Comparison of ENCODE assay signal across 8 mouse cellular contexts in the genomic region with DNA sequence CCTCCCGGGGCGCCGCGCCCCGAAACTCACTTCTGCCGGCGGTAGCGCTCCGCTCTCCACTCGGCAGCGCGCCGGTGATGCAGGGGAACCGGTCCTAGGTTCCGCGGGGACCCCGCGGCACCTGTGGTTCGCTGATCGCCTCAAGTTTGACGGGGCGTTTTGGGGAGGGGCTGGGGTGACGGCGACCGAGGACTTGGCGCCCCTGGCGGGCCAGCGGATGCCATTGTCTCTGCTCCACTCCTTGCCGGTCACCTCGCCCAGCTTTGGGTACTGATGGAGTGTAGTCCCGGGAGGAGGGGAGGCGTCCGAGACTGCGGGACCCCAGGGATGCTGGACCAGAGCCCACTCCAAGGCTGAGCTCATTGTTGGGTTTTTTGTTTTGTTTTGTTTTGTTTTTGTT. TPM values are rescaled to one million over a fixed set of nuclear protein-coding genes. Genes with fewer than 3 reads are reported as not detected.
DNase-seq lines count a peak whose midpoint lies in the region; ATAC-seq and TF ChIP-seq lines count a peak whose summit lies in the region.

No protein-coding gene starts in this region.

- H3K9me3 ChIP-seq in intestine, embryonic 14.5 days (ENCODE audit: control insufficient read depth, low read length), result no peaks in the 10 kb centered on the region
- H3K9me3 ChIP-seq in limb, embryonic 15.5 days, result no peaks in the 10 kb centered on the region
- H3K9me3 ChIP-seq in midbrain, embryonic 14.5 days (ENCODE audit: control insufficient read depth, low read length), result no peaks in the 10 kb centered on the region

- TF ChIP-seq CTCF in gastrocnemius, adult 2 months (IDR thresholded peaks at IDR 0.05), result peak; percentile 18

- H3K4me1 ChIP-seq in intestine, embryonic 14.5 days (replicated peaks; ENCODE audit: control insufficient read depth, insufficient read depth, low read length), result 0 out of 2 replicates have a peak, but pooled peaks cover 3% of the 10 kb centered on the region
- H3K4me1 ChIP-seq in limb, embryonic 15.5 days, result no peaks in the 10 kb centered on the region
- H3K4me1 ChIP-seq in midbrain, embryonic 14.5 days (ENCODE audit: control insufficient read depth, insufficient read depth, low read length), result no peaks in the 10 kb centered on the region

- peak; percentile 15 for DNase-seq in right cerebral cortex, postnatal 14 days
- DNase-seq in right cerebral cortex, postnatal 25 days, result no peak
- DNase-seq in cerebellum, adult 9-10 months, result peak; percentile 58
- no peak for DNase-seq in gastrocnemius, adult 2 months
- no peak for DNase-seq in intestine, embryonic 14.5 days (ENCODE audit: low spot score)
- DNase-seq in midbrain, embryonic 14.5 days, result peak; percentile 60
- peak; percentile 58 for DNase-seq in testis, postnatal 10 days (ENCODE audit: low spot score)

- peak overlapping the region; percentile 88 for H3K27ac ChIP-seq in gastrocnemius, adult 2 months
- peak overlapping the region; percentile 70 for H3K27ac ChIP-seq in intestine, embryonic 14.5 days (ENCODE audit: low read depth)
- H3K27ac ChIP-seq in limb, embryonic 15.5 days, result peak overlapping the region; percentile 80
- peak overlapping the region; percentile 86 for H3K27ac ChIP-seq in midbrain, embryonic 14.5 days (replicated peaks; ENCODE audit: low read depth, low read length)

- WGBS in intestine, embryonic 14.5 days, result 6% methylated on average over 15 of the region's 34 CpGs
- WGBS in limb, embryonic 15.5 days, result 28% methylated on average over 32 of the region's 34 CpGs
- WGBS in midbrain, embryonic 14.5 days, result 15% methylated on average over 34 of the region's 34 CpGs

- peak; percentile 40 for ATAC-seq in intestine, embryonic 14.5 days (replicated peaks; ENCODE audit: low FRiP score, low TSS enrichment, low read depth)
- ATAC-seq in limb, embryonic 15.5 days (ENCODE audit: insufficient number of reproducible peaks, low FRiP score, low TSS enrichment, low read depth), result no peak
- ATAC-seq in midbrain, embryonic 14.5 days (ENCODE audit: low FRiP score, low TSS enrichment), result peak; percentile 61

- peak overlapping the region; percentile 45 for H3K9ac ChIP-seq in intestine, embryonic 14.5 days (ENCODE audit: low read length)
- H3K9ac ChIP-seq in limb, embryonic 15.5 days, result peak overlapping the region; percentile 54
- H3K9ac ChIP-seq in midbrain, embryonic 14.5 days (replicated peaks; ENCODE audit: low read length), result peak overlapping the region; percentile 64

- H3K4me2 ChIP-seq in intestine, embryonic 14.5 days (ENCODE audit: low read length), result peak overlapping the region; percentile 52
- peak overlapping the region; percentile 47 for H3K4me2 ChIP-seq in limb, embryonic 15.5 days
- H3K4me2 ChIP-seq in midbrain, embryonic 14.5 days (ENCODE audit: low read length), result peak overlapping the region; percentile 54

- intact Hi-C loops in gastrocnemius, adult 2 months (cut with DNase I), result loop anchor here (2.0 kb wide), 1 partner anchor 49 kb away; the partner anchor contains the start of gene Zrsr2

- no peaks in the 10 kb centered on the region for H3K36me3 ChIP-seq in intestine, embryonic 14.5 days (ENCODE audit: control insufficient read depth, insufficient read depth, low read length)
- no peaks in the 10 kb centered on the region for H3K36me3 ChIP-seq in limb, embryonic 15.5 days
- H3K36me3 ChIP-seq in midbrain, embryonic 14.5 days (ENCODE audit: control insufficient read depth, insufficient read depth, low read length), result peaks cover 6% of the 10 kb centered on the region; the same call in 1 of the 2 replicates

- no peaks in the 10 kb centered on the region for H3K27me3 ChIP-seq in intestine, embryonic 14.5 days (replicated peaks; ENCODE audit: control insufficient read depth, insufficient read depth, low read length)
- peaks cover 9% of the 10 kb centered on the region; the same call in 1 of the 2 replicates for H3K27me3 ChIP-seq in limb, embryonic 15.5 days
- H3K27me3 ChIP-seq in midbrain, embryonic 14.5 days (ENCODE audit: control insufficient read depth, insufficient read depth, low read length), result no peaks in the 10 kb centered on the region

- peak overlapping the region; percentile 87 for H3K4me3 ChIP-seq in gastrocnemius, adult 2 months
- H3K4me3 ChIP-seq in intestine, embryonic 14.5 days (ENCODE audit: low read depth, low read length), result peak overlapping the region; percentile 47
- peak overlapping the region; percentile 60 for H3K4me3 ChIP-seq in limb, embryonic 15.5 days
- peak overlapping the region; percentile 58 for H3K4me3 ChIP-seq in midbrain, embryonic 14.5 days (replicated peaks; ENCODE audit: low read depth, low read length)

RNA-seq across cellular contexts. Expression of gene Ap1s2, which starts 0.6 kb away (rescaled TPM):
- 10 to 100 TPM; 25.9 to 32.3 TPM for total RNA-seq in gastrocnemius, adult 2 months (2021)
- polyA plus RNA-seq in intestine, embryonic 14.5 days (2014; fragmentation: Nextera tagmentation; extraction: Ambion mirVana), result 27.4 and 27.6 TPM in 2 replicates
- polyA plus RNA-seq in limb, embryonic 15.5 days (2015; fragmentation: Nextera tagmentation; extraction: Ambion mirVana), result 33.0 and 33.7 TPM in 2 replicates
- polyA plus RNA-seq in midbrain, embryonic 14.5 days (2014; fragmentation: Nextera tagmentation; extraction: Ambion mirVana), result 105 and 107 TPM in 2 replicates

RNA-seq across cellular contexts. Expression of gene Zrsr2, which starts 49.1 kb away (rescaled TPM):
- total RNA-seq in gastrocnemius, adult 2 months (2021), result 10 to 100 TPM; 12.8 to 18.0 TPM
- 46.2 and 49.3 TPM in 2 replicates for polyA plus RNA-seq in intestine, embryonic 14.5 days (2014; fragmentation: Nextera tagmentation; extraction: Ambion mirVana)
- 57.6 and 58.9 TPM in 2 replicates for polyA plus RNA-seq in limb, embryonic 15.5 days (2015; fragmentation: Nextera tagmentation; extraction: Ambion mirVana)
- 45.8 and 52.2 TPM in 2 replicates for polyA plus RNA-seq in midbrain, embryonic 14.5 days (2014; fragmentation: Nextera tagmentation; extraction: Ambion mirVana)

Comparison
In these comparisons a context has a peak if more than half of its experiments do, and no peak if none do; other contexts are left out.
1. DNase-seq: peak in right cerebral cortex, postnatal 14 days (single experiment), cerebellum, adult 9-10 months (single experiment), midbrain, embryonic 14.5 days (single experiment) and testis, postnatal 10 days (single experiment); none in right cerebral cortex, postnatal 25 days (single experiment), gastrocnemius, adult 2 months (single experiment) and intestine, embryonic 14.5 days (single experiment).
2. Peak in every context shown above with its lines, with median percentiles within 50 percentile points of each other: H3K27ac ChIP-seq, H3K4me3 ChIP-seq, H3K4me2 ChIP-seq and H3K9ac ChIP-seq.